Mouse (Mus musculus) forelimb bud, embryonic 11.5 days (tissue): ENCODE measurements at regions not wholly inside any gene's neighbourhood (a gene's known extent, or its start where the extent isn't known, plus 50 kb on each side); places are given as distances from the start of the nearest gene placed in this dataset.

Experiments used
- DNase-seq: peaks from one replicate; pipeline ENCODE4 v3.0.0-alpha.2; 2012; ENCODE audit warnings: low read depth, low spot score

GRCm38 (mm10) chr19:49563612-49564256 lies 1114.7 kb downstream of the Sorcs1 start:
- no peak for DNase-seq

- DNase-seq = peak; percentile 29
Observed at GRCm38 (mm10) chr19:49539445-49540407, 1138.7 kb downstream of the Sorcs1 start.
